Mouse (Mus musculus) embryonic facial prominence, embryonic 14.5 days (tissue): ENCODE results near the gene Nudt6. TPM values are rescaled to one million over a fixed set of nuclear protein-coding genes. Genes with fewer than 3 reads are reported as not detected.

ENCODE experiments used
- ATAC-seq: fragments of 200-750 bp; cut with Nextera tagmentation; 2 replicates; pipeline ENCODE4 v1.8.0; 2017; ENCODE audit warnings: low read depth, moderate number of reproducible peaks, moderate TSS enrichment
- DNase-seq: peaks from one replicate; pipeline ENCODE4 v3.0.0-alpha.2; 2015; ENCODE audit warnings: low spot score
- H3K27ac ChIP-seq: fragments of 300-500 bp; sonication (generic); replicated peaks from 2 replicates; pipeline ENCODE4 v1.5.1; 2014; ENCODE audit warnings: low read depth, mild to moderate bottlenecking, low read length, moderate library complexity
- H3K27me3 ChIP-seq: fragments of 300-500 bp; sonication (generic); replicated peaks from 2 replicates; pipeline ENCODE4 v1.6.1; 2014; ENCODE audit warnings: low read length; ENCODE audit not compliant: control insufficient read depth, insufficient read depth
- H3K36me3 ChIP-seq: fragments of 300-500 bp; sonication (generic); 2 replicates; pipeline ENCODE4 v1.6.1; 2014; ENCODE audit warnings: low read length, mixed read lengths; ENCODE audit not compliant: control insufficient read depth, insufficient read depth
- H3K4me1 ChIP-seq: fragments of 300-500 bp; sonication (generic); 2 replicates; pipeline ENCODE4 v1.6.1; 2014; ENCODE audit warnings: antibody characterized with exemption, low read length; ENCODE audit not compliant: control insufficient read depth, insufficient read depth
- H3K4me2 ChIP-seq: fragments of 300-500 bp; sonication (generic); 2 replicates; pipeline ENCODE4 v1.6.1; 2014; ENCODE audit warnings: low read depth, mild to moderate bottlenecking, low read length, moderate library complexity, mixed read lengths
- H3K4me3 ChIP-seq: fragments of 300-500 bp; sonication (generic); 2 replicates; pipeline ENCODE4 v1.5.1; 2014; ENCODE audit warnings: low read depth, mild to moderate bottlenecking, low read length
- H3K9ac ChIP-seq: fragments of 300-500 bp; sonication (generic); 2 replicates; pipeline ENCODE4 v1.6.1; 2014; ENCODE audit warnings: low read depth, mild to moderate bottlenecking, low read length, moderate library complexity, mixed read lengths
- H3K9me3 ChIP-seq: fragments of 300-500 bp; sonication (generic); 2 replicates; pipeline ENCODE4 v1.6.1; 2016; ENCODE audit warnings: low read length; ENCODE audit not compliant: control insufficient read depth
- WGBS: fragments of 180-500 bp; shearing (Covaris S2); extraction: QIAGEN DNeasy Blood & Tissue Kit; methylation state at CpG from one replicate; pipeline ENCODE4 v1.1.7; 2014; 5-methylcytosine and 5-hydroxymethylcytosine counted together
- polyA plus RNA-seq: library from polyadenylated mRNA; unstranded; fragments of >200 nt; fragmentation: Nextera tagmentation; extraction: Ambion mirVana; gene quantifications from 2 replicates; pipeline ENCODE4 v1.2.1, GENCODE M21; 2014

Nudt6 gene
- polyA plus RNA-seq, 1 experiment from 2014 or later = 4.7 TPM

GRCm38 (mm10) chr3:37420641-37421040 is 630 bp upstream of the Nudt6 start:
- peak; percentile 45 for DNase-seq
- ATAC-seq = no peak
- H3K4me1 ChIP-seq = peaks cover 8% of the 10 kb centered on the region
- no peaks in the 10 kb centered on the region for H3K27me3 ChIP-seq
- peak overlapping the region; percentile 93 for H3K27ac ChIP-seq
- H3K4me3 ChIP-seq = peak overlapping the region; percentile 82
- no peaks in the 10 kb centered on the region for H3K9me3 ChIP-seq
- H3K36me3 ChIP-seq = peaks cover 9% of the 10 kb centered on the region
- WGBS = under 1% methylated on average over 18 of the region's 24 CpGs
- H3K4me2 ChIP-seq = peak overlapping the region; percentile 84
- H3K9ac ChIP-seq = peak overlapping the region; percentile 87

GRCm38 (mm10) chr3:37419458-37419991 is 486 bp downstream of the Nudt6 start, which contains the start of gene Spata5:
Gene Spata5 (plus strand): TSS chr3:37419896.
- Histone ChIP-seq H3K4me1 (peaks cover 8% of the 10 kb centered on the region), H3K4me2 (peak within 1 kb of the TSS; percentile 84), H3K9me3 (no peaks in the 10 kb centered on the region), H3K27me3 (no peaks in the 10 kb centered on the region), H3K36me3 (no peaks in the 10 kb centered on the region; the same call in 1 of the 2 replicates), H3K9ac (peak within 1 kb of the TSS; percentile 87), H3K4me3 (peak within 1 kb of the TSS; percentile 82), H3K27ac (peak within 1 kb of the TSS; percentile 93)
- DNase-seq (peak; percentile 99), ATAC-seq (peak; percentile 95)
- under 1% methylated on average over 19 of the region's 50 CpGs for WGBS

- Histone ChIP-seq H3K36me3 (no peaks in the 10 kb centered on the region), H3K9ac (peak overlapping the region; percentile 85), H3K4me2 (peak overlapping the region; percentile 80), H3K4me1 (peaks cover 8% of the 10 kb centered on the region), H3K27ac (peak overlapping the region; percentile 84), H3K4me3 (peak overlapping the region; percentile 82), H3K9me3 (no peaks in the 10 kb centered on the region), H3K27me3 (no peaks in the 10 kb centered on the region)
- peak; percentile 34; the same call in 1 of the 2 replicates for ATAC-seq
- WGBS = 0% methylated on average over 18 of the region's 30 CpGs
- DNase-seq = peak; percentile 51
Measured at GRCm38 (mm10) chr3:37418961-37419457, 1.0 kb downstream of the Nudt6 start.

- no peak for DNase-seq
- no peaks in the 10 kb centered on the region for H3K27me3 ChIP-seq
- WGBS = 80% methylated on average over 5 of the region's 5 CpGs
- peaks cover 8% of the 10 kb centered on the region for H3K4me1 ChIP-seq
- no peaks in the 10 kb centered on the region for H3K9me3 ChIP-seq
- no peaks in the 10 kb centered on the region for H3K36me3 ChIP-seq
- H3K27ac ChIP-seq = no peak overlapping the region
- peak overlapping the region; percentile 80 for H3K4me2 ChIP-seq
- ATAC-seq = no peak
- peak overlapping the region; percentile 85 for H3K9ac ChIP-seq
- H3K4me3 ChIP-seq = peak overlapping the region; percentile 82; the same call in 1 of the 2 replicates
Measured at GRCm38 (mm10) chr3:37418341-37418740, 1.7 kb downstream of the Nudt6 start.

GRCm38 (mm10) chr3:37414413-37414960 is 5.5 kb downstream of the Nudt6 start:
- DNase-seq (peak; percentile 91), ATAC-seq (no peak)
- Histone ChIP-seq H3K9ac (no peak overlapping the region), H3K4me2 (no peak overlapping the region), H3K27me3 (no peaks in the 10 kb centered on the region), H3K36me3 (no peaks in the 10 kb centered on the region), H3K27ac (no peak overlapping the region), H3K9me3 (no peaks in the 10 kb centered on the region), H3K4me3 (no peak overlapping the region), H3K4me1 (0 out of 2 replicates have a peak, but pooled peaks cover 3% of the 10 kb centered on the region)
- WGBS = 50% methylated on average over 14 of the region's 14 CpGs

- Histone ChIP-seq H3K9ac (no peak overlapping the region), H3K9me3 (no peaks in the 10 kb centered on the region), H3K4me3 (no peak overlapping the region), H3K36me3 (no peaks in the 10 kb centered on the region), H3K4me1 (0 out of 2 replicates have a peak, but pooled peaks cover under 1% of the 10 kb centered on the region), H3K27ac (no peak overlapping the region), H3K27me3 (no peaks in the 10 kb centered on the region), H3K4me2 (no peak overlapping the region)
- no peak for DNase-seq
- 81% methylated on average over 3 of the region's 3 CpGs for WGBS
- ATAC-seq = no peak
Measured at GRCm38 (mm10) chr3:37413446-37413845, 6.6 kb downstream of the Nudt6 start.

- Histone ChIP-seq H3K4me3 (no peak overlapping the region), H3K27ac (no peak overlapping the region), H3K9me3 (no peaks in the 10 kb centered on the region), H3K9ac (no peak overlapping the region), H3K36me3 (no peaks in the 10 kb centered on the region), H3K27me3 (no peaks in the 10 kb centered on the region), H3K4me1 (peaks cover 4% of the 10 kb centered on the region; the same call in 1 of the 2 replicates), H3K4me2 (no peak overlapping the region)
- ATAC-seq (no peak), DNase-seq (no peak)
Measured at GRCm38 (mm10) chr3:37407598-37407997, 12.4 kb downstream of the Nudt6 start.

GRCm38 (mm10) chr3:37401729-37402610 is 18.0 kb downstream of the Nudt6 start:
- peak overlapping the region; percentile 94 for H3K27ac ChIP-seq
- H3K9ac ChIP-seq = no peak overlapping the region
- WGBS = 41% methylated on average over 11 of the region's 11 CpGs
- no peaks in the 10 kb centered on the region for H3K36me3 ChIP-seq
- H3K4me3 ChIP-seq = no peak overlapping the region
- no peaks in the 10 kb centered on the region for H3K9me3 ChIP-seq
- DNase-seq (peak; percentile 90), ATAC-seq (peak; percentile 90)
- peaks cover 24% of the 10 kb centered on the region for H3K4me1 ChIP-seq
- H3K27me3 ChIP-seq = no peaks in the 10 kb centered on the region
- peak overlapping the region; percentile 18; the same call in 1 of the 2 replicates for H3K4me2 ChIP-seq
